Mouse (Mus musculus) midbrain, postnatal 0 days (tissue): ENCODE measurements around the gene Aipl1. TPM values are rescaled to one million over a fixed set of nuclear protein-coding genes. Genes with fewer than 3 reads are reported as not detected.
A peak's percentile ranks its signal among the peaks of the same experiment; 100 is the strongest.

Experiments
- ATAC-seq: fragments of 200-750 bp; cut with Nextera tagmentation; 2 replicates; pipeline ENCODE4 v1.8.0; 2017; ENCODE audit warnings: moderate number of reproducible peaks, mild to moderate bottlenecking, moderate TSS enrichment, moderate library complexity; ENCODE audit not compliant: low FRiP score
- DNase-seq: peaks from one replicate; pipeline ENCODE4 v3.0.0-alpha.2; 2015; ENCODE audit warnings: low spot score
- H3K27ac ChIP-seq: fragments of 300-500 bp; sonication (generic); 2 replicates; pipeline ENCODE4 v1.5.1; 2014; ENCODE audit warnings: low read depth, mild to moderate bottlenecking, low read length, mixed read lengths
- H3K27me3 ChIP-seq: fragments of 300-500 bp; sonication (generic); 2 replicates; pipeline ENCODE4 v1.6.1; 2014; ENCODE audit warnings: low read length, control low read depth, mixed read lengths; ENCODE audit not compliant: insufficient read depth
- H3K36me3 ChIP-seq: fragments of 300-500 bp; sonication (generic); 2 replicates; pipeline ENCODE4 v1.6.1; 2014; ENCODE audit warnings: low read length, control low read depth, mixed read lengths; ENCODE audit not compliant: insufficient read depth
- H3K4me1 ChIP-seq: fragments of 300-500 bp; sonication (generic); 2 replicates; pipeline ENCODE4 v1.6.1; 2014; ENCODE audit warnings: mild to moderate bottlenecking, control low read depth, antibody characterized with exemption, low read length, mixed read lengths; ENCODE audit not compliant: insufficient read depth
- H3K4me2 ChIP-seq: fragments of 300-500 bp; sonication (generic); 2 replicates; pipeline ENCODE4 v1.6.1; 2014; ENCODE audit warnings: low read depth, mild to moderate bottlenecking, low read length, mixed read lengths; ENCODE audit not compliant: poor library complexity, severe bottlenecking
- H3K4me3 ChIP-seq: fragments of 300-500 bp; sonication (generic); 2 replicates; pipeline ENCODE4 v1.5.1; 2014; ENCODE audit warnings: low read depth, mild to moderate bottlenecking, low read length, moderate library complexity
- H3K9ac ChIP-seq: fragments of 300-500 bp; sonication (generic); replicated peaks from 2 replicates; pipeline ENCODE4 v1.6.1; 2014; ENCODE audit warnings: mild to moderate bottlenecking, low read length, moderate library complexity, mixed read lengths; ENCODE audit not compliant: poor library complexity, severe bottlenecking
- H3K9me3 ChIP-seq: fragments of 300-500 bp; sonication (generic); 2 replicates; pipeline ENCODE4 v1.6.1; 2016; ENCODE audit warnings: low read length, control low read depth
- CTCF ChIP-seq: IDR thresholded peaks from 2 replicates; pipeline ENCODE4 v1.5.1; 2016; ENCODE audit warnings: antibody characterized with exemption, mild to moderate bottlenecking
- WGBS: fragments of 180-500 bp; shearing (Covaris S2); extraction: QIAGEN DNeasy Blood & Tissue Kit; methylation state at CpG from one replicate; pipeline ENCODE4 v1.1.7; 2014; 5-methylcytosine and 5-hydroxymethylcytosine counted together
- polyA plus RNA-seq: library from polyadenylated mRNA; unstranded; fragments of >200 nt; fragmentation: Nextera tagmentation; extraction: Ambion mirVana; gene quantifications from 2 replicates; pipeline ENCODE4 v1.2.1, GENCODE M21; 2015
- total RNA-seq: library from RNA; depleted of rRNA; stranded (reverse); fragments of >200 nt; gene quantifications from 2 replicates; pipeline ENCODE4 v1.2.3, GENCODE M21; 2014

Gene Aipl1
- total and polyA plus RNA-seq, 2 experiments from 2014 or later = 0.51 to 0.55 TPM

- no peak overlapping the region for H3K9ac ChIP-seq
- ATAC-seq (no peak), DNase-seq (peak; percentile 67)
- H3K9me3 ChIP-seq = no peaks in the 10 kb centered on the region
- H3K36me3 ChIP-seq = no peaks in the 10 kb centered on the region
- 0 out of 2 replicates have a peak, but pooled peaks cover 5% of the 10 kb centered on the region for H3K27me3 ChIP-seq
- no peak overlapping the region for H3K4me3 ChIP-seq
- WGBS = 22% methylated on average over 23 of the region's 23 CpGs
- H3K4me1 ChIP-seq = no peaks in the 10 kb centered on the region
- peak; percentile 80 for TF ChIP-seq CTCF
- no peak overlapping the region for H3K4me2 ChIP-seq
- no peak overlapping the region for H3K27ac ChIP-seq
Observed at GRCm38 (mm10) chr11:72029143-72029542, 8.2 kb downstream of the Aipl1 start.

- Histone ChIP-seq H3K27me3 (0 out of 2 replicates have a peak, but pooled peaks cover 5% of the 10 kb centered on the region), H3K36me3 (no peaks in the 10 kb centered on the region), H3K4me2 (no peak overlapping the region), H3K4me1 (no peaks in the 10 kb centered on the region), H3K27ac (no peak overlapping the region), H3K9ac (no peak overlapping the region), H3K4me3 (no peak overlapping the region), H3K9me3 (no peaks in the 10 kb centered on the region)
- TF ChIP-seq CTCF = no peak
- DNase-seq (no peak), ATAC-seq (no peak)
- WGBS = 79% methylated on average over 9 of the region's 9 CpGs
Observed at GRCm38 (mm10) chr11:72027836-72028235, 9.5 kb downstream of the Aipl1 start.

GRCm38 (mm10) chr11:72026516-72026915 is 10.8 kb downstream of the Aipl1 start:
- Histone ChIP-seq H3K4me1 (no peaks in the 10 kb centered on the region), H3K4me2 (no peak overlapping the region), H3K27ac (no peak overlapping the region), H3K9ac (no peak overlapping the region), H3K36me3 (no peaks in the 10 kb centered on the region), H3K27me3 (0 out of 2 replicates have a peak, but pooled peaks cover 5% of the 10 kb centered on the region), H3K4me3 (no peak overlapping the region), H3K9me3 (no peaks in the 10 kb centered on the region)
- DNase-seq = no peak
- ATAC-seq = no peak
- WGBS = 91% methylated on average over 9 of the region's 9 CpGs
- TF ChIP-seq CTCF = no peak

GRCm38 (mm10) chr11:72025843-72026242 is 11.5 kb downstream of the Aipl1 start:
- no peak for ATAC-seq

GRCm38 (mm10) chr11:72024193-72024781 is 13.0 kb downstream of the Aipl1 start:
- peak; percentile 78 for DNase-seq
- H3K4me1 ChIP-seq = no peaks in the 10 kb centered on the region
- 0 out of 2 replicates have a peak, but pooled peaks cover 5% of the 10 kb centered on the region for H3K27me3 ChIP-seq
- no peak overlapping the region for H3K4me2 ChIP-seq
- no peak overlapping the region for H3K4me3 ChIP-seq
- H3K9me3 ChIP-seq = no peaks in the 10 kb centered on the region
- H3K9ac ChIP-seq = no peak overlapping the region
- no peaks in the 10 kb centered on the region for H3K36me3 ChIP-seq
- peak; percentile 93 for TF ChIP-seq CTCF
- 22% methylated on average over 5 of the region's 5 CpGs for WGBS
- ATAC-seq = no peak
- H3K27ac ChIP-seq = no peak overlapping the region

More at GRCm38 (mm10) chr11:72025843-72026242, 11.5 kb downstream of the Aipl1 start:
- no peak overlapping the region for H3K27ac ChIP-seq
- H3K36me3 ChIP-seq = no peaks in the 10 kb centered on the region
- H3K9ac ChIP-seq = no peak overlapping the region
- DNase-seq = peak; percentile 77
- no peaks in the 10 kb centered on the region for H3K4me1 ChIP-seq
- peak; percentile 74 for TF ChIP-seq CTCF
- H3K27me3 ChIP-seq = 0 out of 2 replicates have a peak, but pooled peaks cover 5% of the 10 kb centered on the region
- H3K4me3 ChIP-seq = no peak overlapping the region
- H3K4me2 ChIP-seq = no peak overlapping the region
- WGBS = 36% methylated on average over 5 of the region's 5 CpGs
- no peaks in the 10 kb centered on the region for H3K9me3 ChIP-seq

- no peaks in the 10 kb centered on the region for H3K27me3 ChIP-seq
- peak; percentile 71 for TF ChIP-seq CTCF
- H3K4me1 ChIP-seq = no peaks in the 10 kb centered on the region
- H3K27ac ChIP-seq = no peak overlapping the region
- H3K9me3 ChIP-seq = no peaks in the 10 kb centered on the region
- WGBS = 21% methylated on average over 9 of the region's 10 CpGs
- H3K9ac ChIP-seq = no peak overlapping the region
- DNase-seq (peak; percentile 66), ATAC-seq (no peak)
- H3K4me3 ChIP-seq = no peak overlapping the region
- no peak overlapping the region for H3K4me2 ChIP-seq
- H3K36me3 ChIP-seq = no peaks in the 10 kb centered on the region
Observed at GRCm38 (mm10) chr11:72023581-72023980, 13.7 kb downstream of the Aipl1 start.
